Mouse (Mus musculus) mesoderm, embryonic 11.5 days (tissue): ENCODE data around the gene Ugt1a5.
"Not testable (repeated sequence)": the region's sequence is repeated elsewhere in the genome, so short reads cannot be mapped to it uniquely, and the experiment has no call there.

ENCODE experiments used
- DNase-seq: peaks from one replicate; pipeline ENCODE4 v3.0.0-alpha.2; 2012; ENCODE audit warnings: low read depth, low spot score

Ugt1a5 gene

GRCm38 (mm10) chr1:88223591-88223990 is 57.8 kb downstream of the Ugt1a5 start:
- no peak for DNase-seq

GRCm38 (mm10) chr1:88224029-88224776 is 58.4 kb downstream of the Ugt1a5 start:
- no peak for DNase-seq

GRCm38 (mm10) chr1:88225301-88225700 is 59.5 kb downstream of the Ugt1a5 start:
- not testable (repeated sequence) for DNase-seq

- no peak for DNase-seq
Measured at GRCm38 (mm10) chr1:88225741-88226140, 59.9 kb downstream of the Ugt1a5 start.

- no peak for DNase-seq
Measured at GRCm38 (mm10) chr1:88226670-88227379, 61.0 kb downstream of the Ugt1a5 start, which contains the start of gene Mroh2a. Mroh2a (plus strand) TSS chr1:88226986.

DNA sequence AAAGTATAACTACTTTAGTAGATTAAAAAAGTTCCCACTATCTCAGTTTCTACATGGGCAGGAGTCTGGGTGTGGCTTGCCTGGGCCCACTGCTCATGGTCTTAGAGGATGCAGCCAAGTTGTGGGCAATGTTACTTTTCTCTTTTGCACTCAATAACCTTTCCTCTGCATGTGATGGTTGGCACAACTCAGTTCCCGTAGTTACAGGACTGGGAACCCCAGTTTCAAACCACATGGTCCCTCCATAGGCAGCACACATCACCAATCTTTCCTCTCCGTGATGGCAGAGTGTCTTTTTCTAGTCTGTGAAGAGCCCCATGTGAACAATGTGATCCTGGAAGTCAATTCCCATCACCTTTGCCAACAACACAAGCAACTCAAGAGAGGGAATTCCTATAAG is 61.7 kb downstream of the Ugt1a5 start:
- DNase-seq, result no peak

DNA sequence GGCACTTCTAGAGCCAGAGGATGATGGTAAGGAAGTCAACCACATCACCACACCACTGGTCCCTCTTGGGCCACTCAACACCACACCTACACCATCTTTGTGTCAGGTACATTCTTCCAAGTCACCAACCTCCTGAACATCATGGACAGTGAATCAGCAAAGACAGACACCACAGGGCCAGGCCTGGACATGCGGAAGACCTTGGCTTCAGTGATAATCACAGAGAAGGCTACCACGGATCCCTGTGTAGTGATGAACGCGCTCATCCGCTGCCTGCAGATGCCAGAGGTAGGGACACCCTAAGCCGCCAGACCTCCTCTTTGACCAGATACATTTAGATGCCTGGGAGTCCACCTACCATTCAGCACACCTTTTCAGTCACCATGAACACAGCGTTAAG is 62.3 kb downstream of the Ugt1a5 start:
- no peak for DNase-seq

- no peak for DNase-seq
Measured at GRCm38 (mm10) chr1:88229566-88229965, 63.8 kb downstream of the Ugt1a5 start.

DNA sequence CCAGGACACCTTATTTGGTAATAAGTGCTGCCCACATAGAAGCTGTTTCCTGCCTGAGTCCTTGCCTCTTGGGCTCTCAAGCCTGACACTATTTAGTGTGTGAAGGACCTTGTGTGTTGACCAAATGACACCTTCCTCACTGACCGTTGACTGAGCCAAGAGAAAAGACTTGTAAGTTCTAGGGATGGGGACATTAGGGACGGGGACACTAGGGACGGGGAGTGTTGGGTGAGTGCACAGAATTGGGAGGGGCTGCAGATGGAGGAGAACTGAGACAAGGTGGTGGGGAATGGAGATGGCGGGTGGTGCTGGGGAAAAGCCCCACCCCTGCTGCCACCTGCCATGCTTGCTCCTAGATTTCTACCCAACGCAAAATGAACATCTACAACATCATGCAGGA is 64.2 kb downstream of the Ugt1a5 start:
- DNase-seq, result no peak

DNA sequence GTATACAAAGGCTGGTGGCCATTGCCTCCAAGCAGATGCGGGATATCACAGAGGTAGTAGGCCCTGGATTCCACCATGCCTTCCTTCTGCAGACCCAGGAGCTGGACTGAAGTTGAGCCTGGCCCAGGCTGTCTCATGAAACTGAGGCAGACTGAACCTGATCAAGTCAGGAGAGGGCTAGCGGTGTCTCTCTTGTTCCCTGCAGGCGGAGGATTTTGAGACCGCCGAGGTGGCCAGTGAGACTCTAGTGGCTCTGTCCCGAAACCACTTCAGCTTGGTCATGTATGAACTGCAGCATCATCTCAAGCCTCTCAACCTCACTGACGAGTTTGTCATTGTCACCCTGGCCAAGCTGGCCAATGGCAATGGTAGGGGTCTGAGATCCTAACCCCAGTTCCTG is 64.6 kb downstream of the Ugt1a5 start:
- no peak for DNase-seq

GRCm38 (mm10) chr1:88230981-88231802 is 65.4 kb downstream of the Ugt1a5 start:
- DNase-seq, result no peak

DNA sequence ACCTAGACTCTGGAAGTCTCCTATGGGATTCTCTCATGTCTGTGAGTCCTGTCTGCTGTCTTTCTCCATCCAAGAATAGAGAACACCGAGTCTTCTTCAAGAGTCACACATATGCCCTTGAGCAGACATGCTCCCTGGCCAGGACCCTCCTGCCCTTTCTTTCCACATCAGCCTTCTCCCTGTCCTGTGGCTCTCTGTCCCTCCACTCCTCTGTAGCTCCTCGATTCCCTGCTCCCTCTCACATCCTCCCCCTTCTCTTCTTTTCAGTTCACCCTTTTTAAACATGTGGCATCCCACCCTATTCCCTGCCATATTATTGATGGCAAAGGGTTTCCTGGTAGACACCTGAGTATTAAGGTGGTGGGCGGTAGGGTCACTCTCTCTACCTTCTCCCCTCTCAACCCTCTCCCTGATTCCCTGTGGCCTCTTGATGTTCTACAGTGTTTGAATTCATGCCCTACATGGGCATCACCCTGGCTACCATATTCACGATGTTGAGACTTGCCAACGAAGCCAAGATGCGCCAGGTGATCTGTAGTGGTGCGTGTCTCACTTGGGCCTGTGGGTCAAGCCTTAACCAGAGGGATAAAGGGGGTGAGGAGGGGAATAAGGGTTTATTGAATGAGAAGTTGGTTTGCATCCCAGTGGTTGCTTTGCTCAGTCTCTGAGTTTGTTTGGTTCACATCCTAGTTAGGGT is 66.1 kb downstream of the Ugt1a5 start:
- no peak for DNase-seq

DNA sequence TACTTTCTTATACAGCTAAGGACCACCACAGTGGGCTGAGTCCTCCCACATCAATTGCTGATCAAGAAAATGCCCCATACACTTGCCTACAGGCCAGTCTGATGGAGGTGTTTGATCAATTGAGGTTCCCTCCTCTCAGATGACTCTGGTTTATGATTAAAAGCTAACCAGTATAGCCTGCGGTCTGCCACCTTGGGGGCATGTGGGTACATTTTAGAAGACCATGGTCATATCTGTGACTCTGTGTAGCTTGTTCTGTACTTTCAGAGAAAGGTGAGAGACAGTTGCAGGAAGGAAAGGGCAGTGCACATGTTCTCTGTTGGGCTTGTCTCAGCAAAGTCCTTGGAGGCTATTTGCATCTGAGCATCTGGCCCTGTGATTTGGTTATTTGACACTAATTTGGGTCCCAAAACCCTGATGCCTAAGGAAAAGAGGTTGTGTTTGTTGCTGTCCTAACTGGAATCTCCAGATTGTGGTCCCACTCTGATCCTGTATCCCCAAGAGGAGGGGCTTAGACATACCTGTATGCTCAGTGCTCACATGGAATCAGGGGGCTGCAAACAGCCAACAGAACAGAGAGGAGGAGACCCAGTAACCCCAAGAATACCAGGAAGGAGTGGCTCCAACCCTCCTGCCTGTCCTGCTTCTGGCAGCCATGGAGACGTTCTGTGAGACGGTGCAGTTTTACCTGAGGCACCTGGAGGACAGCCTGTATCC is 67.0 kb downstream of the Ugt1a5 start:
- DNase-seq, result no peak

- DNase-seq, result no peak
Measured at GRCm38 (mm10) chr1:88233421-88234247, 67.8 kb downstream of the Ugt1a5 start.

GRCm38 (mm10) chr1:88234248-88234610 is 68.4 kb downstream of the Ugt1a5 start:
- DNase-seq, result no peak

DNA sequence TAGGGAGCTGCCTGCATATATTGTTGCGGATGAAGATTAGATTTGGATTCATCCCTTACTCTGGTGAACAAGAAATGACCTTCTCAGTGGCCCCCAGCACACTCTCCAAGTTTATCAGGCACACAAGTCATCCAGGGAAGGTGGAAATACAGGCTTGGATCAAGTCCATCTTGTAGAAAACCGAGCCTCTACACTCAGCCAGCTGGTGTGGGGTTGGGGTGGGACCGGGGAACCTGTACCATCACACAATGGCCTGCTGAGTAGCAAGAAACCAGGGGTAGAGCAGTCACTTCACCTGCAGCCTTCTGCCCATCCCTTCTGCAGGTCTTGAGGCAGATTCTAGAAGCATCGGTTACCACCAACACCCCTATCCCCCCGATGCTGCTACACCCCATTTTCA is 68.8 kb downstream of the Ugt1a5 start:
- DNase-seq, result no peak

DNA sequence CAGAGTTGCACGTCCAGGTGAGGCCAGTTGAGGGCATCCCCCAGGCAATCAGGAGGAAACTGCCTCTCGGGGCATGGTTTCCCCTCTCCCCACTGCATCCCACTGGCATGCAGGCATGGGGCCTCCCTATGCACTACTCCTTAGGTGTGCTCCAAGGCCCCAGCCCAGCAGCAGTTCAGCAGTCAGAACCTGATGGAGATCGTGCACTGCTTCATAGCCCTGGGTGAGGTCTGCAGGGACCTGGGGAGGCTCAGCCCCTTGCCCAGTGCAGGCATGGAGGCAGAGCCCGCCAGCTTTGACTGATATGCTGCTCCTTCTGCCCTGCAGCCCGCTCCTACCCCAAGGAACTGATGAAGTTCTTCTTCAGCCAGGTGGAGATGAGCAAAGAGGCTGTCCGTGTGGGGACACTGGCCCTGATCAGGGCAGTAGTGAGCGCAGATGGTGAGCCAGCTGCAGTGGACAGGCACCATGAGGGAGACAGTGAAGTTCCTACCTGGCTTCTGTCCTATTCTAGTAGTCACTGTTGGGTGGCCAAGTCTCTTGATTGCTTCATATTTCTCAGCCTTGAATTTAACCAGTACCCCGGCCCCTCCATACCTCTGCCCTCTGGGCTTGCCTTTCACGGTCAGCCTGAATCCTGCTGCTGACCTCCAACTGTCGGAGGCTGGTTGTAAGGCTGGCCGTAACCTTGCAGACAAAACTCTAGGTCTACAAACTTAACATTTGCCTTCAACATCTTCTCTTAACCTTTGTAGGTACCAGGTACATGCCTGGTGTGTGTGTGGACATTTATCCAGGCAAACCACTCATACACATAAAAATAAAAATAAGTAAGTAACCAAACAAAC is 69.5 kb downstream of the Ugt1a5 start:
- DNase-seq, result no peak

DNA sequence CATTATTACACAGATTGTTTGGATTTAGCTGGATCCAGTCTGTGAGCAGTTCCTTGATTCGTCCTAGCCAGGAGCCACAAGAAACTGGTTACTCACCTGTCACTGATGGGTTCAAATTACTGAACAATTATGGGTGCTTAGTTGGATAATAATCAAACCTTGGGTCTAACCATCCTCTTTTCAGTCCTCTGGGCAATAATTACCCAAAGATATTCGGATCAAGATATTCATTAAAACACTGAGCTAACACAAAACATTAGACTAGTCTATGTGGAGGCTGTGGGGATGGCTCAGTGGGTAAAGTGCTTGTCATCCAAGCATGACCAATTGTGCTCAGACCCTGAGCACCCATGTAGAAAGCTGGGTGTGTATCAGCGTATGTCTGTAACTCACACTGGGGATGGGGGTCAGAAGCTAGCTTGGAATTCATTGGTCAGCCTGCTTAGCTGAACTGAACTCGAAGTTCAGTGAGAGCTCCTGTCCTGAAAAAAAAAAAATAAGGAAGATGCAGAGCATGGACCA is 70.1 kb downstream of the Ugt1a5 start:
- DNase-seq, result no peak

- no peak for DNase-seq
Measured at GRCm38 (mm10) chr1:88237311-88237710, 71.5 kb downstream of the Ugt1a5 start.
